Mouse (Mus musculus): ENCODE measurements at regions not wholly inside any gene's neighbourhood (a gene's known extent, or its start where the extent isn't known, plus 50 kb on each side); places are given as distances from the start of the nearest gene placed in this dataset.

- H3K9me3 ChIP-seq (replicated peaks; ENCODE audit: insufficient read depth, low read length), result no peaks in the 10 kb centered on the region
- no peaks in the 10 kb centered on the region for H3K4me1 ChIP-seq (ENCODE audit: control insufficient read depth in 1 of 2, insufficient read depth in 2 of 2, low read length in 2 of 2)
- no peaks in the 10 kb centered on the region for H3K79me2 ChIP-seq (ENCODE audit: control insufficient read depth, insufficient read depth, low read length, poor library complexity)
- DNase-seq (ENCODE audit: low read depth, low spot score), result no peak
- H3K27ac ChIP-seq (ENCODE audit: control insufficient read depth, low read depth, low read length), result no peak overlapping the region
- H3K9ac ChIP-seq (ENCODE audit: control insufficient read depth, low read depth, low read length, poor library complexity, severe bottlenecking), result no peak overlapping the region
- no peak overlapping the region for H3K4me3 ChIP-seq (ENCODE audit: control insufficient read depth in 1 of 2, insufficient read depth in 1 of 2, low read depth in 2 of 2, low read length in 2 of 2)
- no peaks in the 10 kb centered on the region for H3K36me3 ChIP-seq (ENCODE audit: control insufficient read depth in 1 of 2, insufficient read depth in 2 of 2, low read length in 2 of 2)
- no peaks in the 10 kb centered on the region; a peak in 1 of 4 replicates for H3K27me3 ChIP-seq (ENCODE audit: control insufficient read depth in 1 of 2, insufficient read depth in 2 of 2, low read length in 2 of 2)
- no peak for TF ChIP-seq POLR2AphosphoS5 (IDR thresholded peaks at IDR 0.05; ENCODE audit: borderline replicate concordance, low read depth, low read length)
- TF ChIP-seq SIN3A (IDR thresholded peaks at IDR 0.05; ENCODE audit: low read length), result no peak
- no peak for TF ChIP-seq GABPA (IDR thresholded peaks at IDR 0.05; ENCODE audit: low read depth, low read length)
- TF ChIP-seq MAX (IDR thresholded peaks at IDR 0.05; ENCODE audit: low read length), result no peak
- no peak for TF ChIP-seq TAL1 (IDR thresholded peaks at IDR 0.05; ENCODE audit: low read length)
- no peak for TF ChIP-seq NELFE (IDR thresholded peaks at IDR 0.05; ENCODE audit: low read depth, low read length)
- TF ChIP-seq ETS1 (IDR thresholded peaks at IDR 0.05; ENCODE audit: low read depth, low read length), result no peak
- TF ChIP-seq USF2 (IDR thresholded peaks at IDR 0.05; ENCODE audit: borderline replicate concordance in 1 of 2, insufficient read depth in 1 of 2, low read depth in 1 of 2, low read length in 2 of 2), result no peak
- no peak for TF ChIP-seq MYB (IDR thresholded peaks at IDR 0.05; ENCODE audit: low read depth, low read length)
- TF ChIP-seq RCOR1 (IDR thresholded peaks at IDR 0.05; ENCODE audit: low read depth, low read length), result no peak
- no peak for TF ChIP-seq SMC3 (IDR thresholded peaks at IDR 0.05; ENCODE audit: low read depth, low read length)
Observed at GRCm38 (mm10) chr1:186234536-186234935, 117.4 kb upstream of the Lyplal1 start.

DNA sequence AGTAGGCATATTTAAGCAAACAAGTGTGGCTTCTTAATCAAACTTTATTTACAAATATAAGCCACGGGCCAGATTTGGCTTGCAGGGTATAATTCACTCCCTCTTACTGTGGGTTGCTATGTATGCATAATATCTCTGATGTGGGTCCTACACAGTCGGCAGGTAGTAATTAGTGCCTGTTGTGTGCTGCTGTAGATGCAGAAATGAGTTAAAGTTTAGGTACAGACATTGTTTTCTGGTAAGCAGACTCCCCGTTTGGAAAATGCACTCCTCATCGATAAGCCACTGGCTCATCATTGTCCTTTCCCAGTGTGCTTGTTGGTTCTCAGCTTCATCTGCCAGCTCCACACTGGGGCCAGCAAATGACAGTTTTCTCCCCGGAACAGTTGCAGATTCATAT, 113.4 kb upstream of the Lyplal1 start:
- H3K27ac ChIP-seq (ENCODE audit: control insufficient read depth, low read depth, low read length), result no peak overlapping the region
- no peaks in the 10 kb centered on the region for H3K79me2 ChIP-seq (ENCODE audit: control insufficient read depth, insufficient read depth, low read length, poor library complexity)
- no peak overlapping the region for H3K4me3 ChIP-seq (ENCODE audit: control insufficient read depth in 1 of 2, insufficient read depth in 1 of 2, low read depth in 2 of 2, low read length in 2 of 2)
- TF ChIP-seq KAT2A (conservative IDR thresholded peaks at IDR 0.05; ENCODE audit: low read depth, low read length), result no peak
- no peak for TF ChIP-seq ZMIZ1 (IDR thresholded peaks at IDR 0.05; ENCODE audit: low read depth, low read length)
- TF ChIP-seq HCFC1 (IDR thresholded peaks at IDR 0.05; ENCODE audit: low read depth, low read length), result no peak
- no peak for TF ChIP-seq GATA1 (IDR thresholded peaks at IDR 0.05; ENCODE audit: low read depth, low read length)
- H3K9me3 ChIP-seq (replicated peaks; ENCODE audit: insufficient read depth, low read length), result no peaks in the 10 kb centered on the region
- H3K4me1 ChIP-seq (ENCODE audit: control insufficient read depth in 1 of 2, insufficient read depth in 2 of 2, low read length in 2 of 2), result no peaks in the 10 kb centered on the region
- H3K9ac ChIP-seq (ENCODE audit: control insufficient read depth, low read depth, low read length, poor library complexity, severe bottlenecking), result no peak overlapping the region
- DNase-seq (ENCODE audit: low read depth, low spot score), result no peak
- no peaks in the 10 kb centered on the region; a peak in 1 of 4 replicates for H3K27me3 ChIP-seq (ENCODE audit: control insufficient read depth in 1 of 2, insufficient read depth in 2 of 2, low read length in 2 of 2)
- H3K36me3 ChIP-seq (ENCODE audit: control insufficient read depth in 1 of 2, insufficient read depth in 2 of 2, low read length in 2 of 2), result no peaks in the 10 kb centered on the region

GRCm38 (mm10) chr1:186229856-186230255, 112.7 kb upstream of the Lyplal1 start:
- no peak for TF ChIP-seq HCFC1 (IDR thresholded peaks at IDR 0.05; ENCODE audit: low read depth, low read length)
- TF ChIP-seq ZNF384 (IDR thresholded peaks at IDR 0.05; ENCODE audit: low read depth, low read length), result no peak
- Histone ChIP-seq H3K27ac (ENCODE audit: control insufficient read depth, low read depth, low read length) (no peak overlapping the region), H3K4me3 (ENCODE audit: control insufficient read depth in 1 of 2, insufficient read depth in 1 of 2, low read depth in 2 of 2, low read length in 2 of 2) (no peak overlapping the region), H3K9ac (ENCODE audit: control insufficient read depth, low read depth, low read length, poor library complexity, severe bottlenecking) (no peak overlapping the region), H3K9me3 (replicated peaks; ENCODE audit: insufficient read depth, low read length) (no peaks in the 10 kb centered on the region), H3K27me3 (ENCODE audit: control insufficient read depth in 1 of 2, insufficient read depth in 2 of 2, low read length in 2 of 2) (no peaks in the 10 kb centered on the region; a peak in 1 of 4 replicates), H3K4me1 (ENCODE audit: control insufficient read depth in 1 of 2, insufficient read depth in 2 of 2, low read length in 2 of 2) (no peaks in the 10 kb centered on the region), H3K79me2 (ENCODE audit: control insufficient read depth, insufficient read depth, low read length, poor library complexity) (no peaks in the 10 kb centered on the region), H3K36me3 (ENCODE audit: control insufficient read depth in 1 of 2, insufficient read depth in 2 of 2, low read length in 2 of 2) (no peaks in the 10 kb centered on the region)
- no peak for DNase-seq (ENCODE audit: low read depth, low spot score)

Data from MEL (cell line).